Mouse (Mus musculus): ENCODE measurements at regions not wholly inside any gene's neighbourhood (a gene's known extent, or its start where the extent isn't known, plus 50 kb on each side); places are given as distances from the start of the nearest gene placed in this dataset.

- DNase-seq (ENCODE audit: low spot score): no peak
Observed at GRCm38 (mm10) chr1:89288921-89289320, 165.7 kb upstream of the Agap1 start.

- DNase-seq (ENCODE audit: low spot score): no peak
Observed at GRCm38 (mm10) chr1:89296691-89297090, 157.9 kb upstream of the Agap1 start.

DNA sequence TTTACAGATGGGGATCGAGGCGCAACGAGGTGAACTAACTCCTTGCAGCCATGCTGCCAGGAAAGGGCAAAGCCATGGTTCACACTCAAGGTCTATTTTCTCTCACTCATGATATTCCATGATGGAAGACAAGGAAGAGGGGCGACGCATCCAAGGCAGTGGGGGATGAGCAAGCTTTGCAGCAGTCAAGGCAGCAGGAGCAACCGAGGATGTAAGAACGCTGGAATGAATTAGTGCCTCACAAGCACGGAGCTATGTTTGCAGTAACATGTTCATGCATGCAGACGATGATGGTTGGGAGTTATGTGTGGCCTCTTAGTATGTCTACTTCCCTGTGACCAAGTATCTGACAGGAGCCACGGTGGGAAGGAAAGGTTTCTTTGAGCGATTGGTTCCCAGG, 156.8 kb upstream of the Agap1 start:
- no peak for DNase-seq (ENCODE audit: low spot score)

DNA sequence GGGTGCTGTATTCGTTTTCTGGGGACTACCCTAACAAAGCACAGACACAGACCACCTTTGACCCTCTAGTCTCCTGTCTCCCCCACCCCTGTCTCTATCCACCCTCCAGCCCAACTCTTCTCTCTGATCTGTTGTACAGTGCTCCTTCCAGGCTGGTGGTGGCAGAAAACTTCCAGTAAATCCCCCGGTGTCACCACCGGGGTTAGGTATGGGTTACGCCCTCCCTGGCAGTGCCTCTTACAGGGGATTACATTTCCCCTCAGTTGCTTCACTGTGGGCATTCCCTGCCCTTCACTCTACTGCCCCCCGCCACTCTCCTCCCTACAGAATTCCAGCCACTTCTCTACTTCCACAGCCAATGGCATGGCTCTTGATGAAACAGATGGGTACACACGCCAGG, 153.5 kb upstream of the Agap1 start:
- DNase-seq (ENCODE audit: low spot score): no peak

DNA sequence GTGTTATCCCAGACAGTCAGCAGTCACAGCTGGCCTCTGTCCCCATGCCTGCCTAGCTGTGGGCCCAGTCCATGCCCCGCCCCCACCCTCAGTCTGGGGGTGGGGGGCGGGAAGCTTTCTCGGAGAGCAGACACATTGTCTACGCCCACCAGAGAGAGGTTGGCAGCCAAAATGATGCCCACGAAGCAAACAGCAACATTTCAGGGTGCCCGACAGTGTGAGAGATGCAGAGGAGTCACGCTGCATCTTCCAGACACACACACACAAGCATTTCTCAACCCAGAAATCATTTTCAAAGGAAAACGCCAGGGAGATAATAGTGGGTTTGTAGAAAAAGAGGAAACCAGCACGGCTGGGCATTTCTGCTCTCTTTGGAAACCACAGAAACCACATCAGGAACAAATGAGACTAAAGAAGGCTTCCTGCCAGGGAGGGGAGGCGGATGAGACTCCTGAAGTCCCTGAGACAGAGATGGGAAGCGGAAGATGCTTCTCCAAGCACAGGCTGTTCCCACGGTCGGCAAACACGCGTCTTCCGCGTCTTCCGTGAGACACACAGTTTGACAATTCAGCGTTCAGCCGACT, 152.1 kb upstream of the Agap1 start:
- no peak for DNase-seq (ENCODE audit: low spot score)

DNA sequence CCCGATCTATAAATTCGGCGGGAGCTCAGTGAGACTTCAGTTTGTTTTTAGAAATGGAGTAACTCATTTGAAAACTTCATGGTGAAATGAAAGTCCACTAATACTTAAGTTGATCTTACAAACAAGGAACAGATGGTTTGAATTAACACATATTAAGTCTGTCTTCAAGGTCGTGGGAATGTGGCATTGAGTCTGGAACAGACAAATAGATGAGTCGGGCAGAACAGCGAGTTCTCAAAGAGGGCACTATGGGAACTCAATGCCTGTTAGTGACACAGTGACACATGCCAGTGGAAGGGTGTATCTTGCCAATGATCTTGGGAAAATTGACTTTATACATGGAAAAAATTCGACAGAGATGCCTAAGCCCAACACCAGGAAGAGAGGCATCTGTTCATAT, 149.4 kb upstream of the Agap1 start:
- no peak for DNase-seq (ENCODE audit: low spot score)

DNA sequence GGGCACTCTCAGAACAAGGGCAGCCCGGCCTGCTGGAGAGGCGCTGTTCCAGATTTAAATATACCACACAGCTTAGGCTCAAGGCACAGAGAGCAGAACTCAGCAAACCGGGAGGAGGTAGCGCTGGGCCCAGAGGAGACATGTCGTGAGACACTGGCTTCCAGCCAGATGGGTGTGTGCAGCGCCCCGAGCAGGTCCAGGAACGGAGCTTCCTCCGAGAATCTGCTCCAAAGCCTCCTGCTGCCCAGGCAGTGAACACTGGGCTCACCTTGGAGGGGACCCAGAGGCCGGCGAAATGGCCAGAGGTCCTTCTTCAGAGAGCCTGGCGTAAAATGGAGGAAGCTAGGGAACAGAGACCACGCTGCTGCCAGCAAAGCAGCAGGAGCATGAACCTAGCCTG, 145.8 kb upstream of the Agap1 start:
- DNase-seq (ENCODE audit: low spot score): no peak

DNA sequence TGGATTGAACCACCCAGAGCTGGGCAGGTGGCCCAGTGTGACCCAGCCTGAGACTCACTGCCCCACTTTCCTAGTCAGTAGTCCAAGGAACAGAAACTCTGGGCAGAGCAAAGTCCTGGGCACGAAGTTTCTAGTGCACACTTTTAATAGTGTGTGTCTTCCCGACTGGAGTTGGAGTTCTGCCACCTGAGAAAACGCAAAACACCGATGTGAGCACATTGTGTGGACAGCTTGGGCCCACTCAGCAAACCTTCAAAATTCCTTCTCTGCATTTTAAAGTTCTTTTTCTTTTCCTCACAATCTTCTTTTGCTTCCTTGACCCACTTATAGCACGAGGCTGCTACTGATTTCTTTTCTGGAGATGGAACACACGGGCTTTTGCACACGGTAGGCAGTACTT, 141.5 kb upstream of the Agap1 start:
- DNase-seq (ENCODE audit: low spot score): no peak

DNA sequence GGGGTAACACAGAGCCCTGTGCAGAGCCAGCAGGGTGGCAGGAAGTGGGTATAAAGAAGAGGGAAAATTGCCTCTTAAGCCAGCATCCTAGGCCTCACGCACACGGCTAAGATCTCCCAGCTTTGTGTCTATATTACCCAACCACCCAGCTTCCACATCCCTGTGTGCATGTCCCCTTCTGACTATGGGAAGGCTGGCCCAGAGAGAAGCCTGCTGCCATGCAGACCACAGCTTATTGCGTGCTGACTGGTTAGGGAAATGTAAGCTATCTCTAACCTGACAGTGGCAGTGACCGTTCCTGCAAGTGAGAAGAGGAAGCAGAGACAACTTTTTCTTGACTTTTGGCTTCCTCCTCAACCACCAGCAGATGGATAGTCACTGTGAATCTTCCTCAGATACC, 136.7 kb upstream of the Agap1 start:
- DNase-seq (ENCODE audit: low spot score): no peak

GRCm38 (mm10) chr1:89318663-89319062, 135.9 kb upstream of the Agap1 start:
- no peak for DNase-seq (ENCODE audit: low spot score)

GRCm38 (mm10) chr1:89322621-89323020, 132.0 kb upstream of the Agap1 start:
- no peak for DNase-seq (ENCODE audit: low spot score)

- peak; percentile 25 for DNase-seq (ENCODE audit: low spot score)
Observed at GRCm38 (mm10) chr1:89323091-89323490, 131.5 kb upstream of the Agap1 start.

- DNase-seq (ENCODE audit: low spot score): no peak
Observed at GRCm38 (mm10) chr1:89331352-89331751, 123.3 kb upstream of the Agap1 start.

- DNase-seq (ENCODE audit: low spot score): no peak
Observed at GRCm38 (mm10) chr1:89332676-89333075, 121.9 kb upstream of the Agap1 start.

- DNase-seq (ENCODE audit: low spot score): no peak
Observed at GRCm38 (mm10) chr1:89337861-89338260, 116.7 kb upstream of the Agap1 start.

GRCm38 (mm10) chr1:89342794-89343193, 111.8 kb upstream of the Agap1 start:
- DNase-seq (ENCODE audit: low spot score): no peak

- DNase-seq (ENCODE audit: low spot score): peak; percentile 19
Observed at GRCm38 (mm10) chr1:89344546-89344945, 110.1 kb upstream of the Agap1 start.

- DNase-seq (ENCODE audit: low spot score): no peak
Observed at GRCm38 (mm10) chr1:89347341-89347740, 107.3 kb upstream of the Agap1 start.

DNA sequence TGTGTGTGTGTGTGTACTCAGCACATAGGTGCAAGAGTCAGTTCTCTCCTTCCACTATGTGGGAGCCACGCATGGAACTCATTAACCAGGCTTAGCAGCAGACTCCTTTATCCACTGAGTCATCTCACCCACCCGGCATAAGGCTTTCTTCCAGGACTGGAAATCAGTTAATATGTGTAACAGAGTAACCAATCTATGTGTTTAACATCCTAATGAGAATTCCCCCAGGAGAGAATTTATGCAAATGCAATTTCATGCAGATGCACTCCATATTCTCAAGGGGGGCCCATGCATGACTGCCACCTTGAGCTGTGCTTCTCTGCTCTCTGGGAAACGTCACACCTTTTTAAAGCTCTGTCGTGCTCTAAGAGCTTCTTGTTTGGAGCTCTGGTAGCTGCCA, 101.7 kb upstream of the Agap1 start:
- no peak for DNase-seq (ENCODE audit: low spot score)

GRCm38 (mm10) chr1:89359257-89359656, 95.3 kb upstream of the Agap1 start:
- DNase-seq (ENCODE audit: low spot score): no peak

- DNase-seq (ENCODE audit: low spot score): no peak
Observed at GRCm38 (mm10) chr1:89364547-89365305, 89.9 kb upstream of the Agap1 start.

DNA sequence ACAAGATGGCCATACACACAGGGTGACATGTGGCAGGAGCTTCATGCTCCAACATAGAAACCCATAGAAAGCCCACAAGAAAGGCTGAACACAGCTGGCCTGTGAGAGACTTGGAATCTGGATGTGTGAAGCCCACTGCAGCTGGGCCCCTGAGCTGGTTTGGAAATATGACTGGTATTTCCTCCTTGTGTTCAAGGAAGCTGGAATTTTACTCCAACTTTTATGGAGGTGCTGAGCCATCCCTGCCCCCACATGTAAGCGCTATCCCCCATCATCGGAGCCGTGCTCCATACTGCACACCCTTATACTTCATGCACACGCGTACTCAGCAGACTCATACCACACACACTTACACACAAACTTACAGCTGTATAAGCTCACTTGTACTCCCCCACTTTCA, 87.7 kb upstream of the Agap1 start:
- no peak for DNase-seq (ENCODE audit: low spot score)

DNA sequence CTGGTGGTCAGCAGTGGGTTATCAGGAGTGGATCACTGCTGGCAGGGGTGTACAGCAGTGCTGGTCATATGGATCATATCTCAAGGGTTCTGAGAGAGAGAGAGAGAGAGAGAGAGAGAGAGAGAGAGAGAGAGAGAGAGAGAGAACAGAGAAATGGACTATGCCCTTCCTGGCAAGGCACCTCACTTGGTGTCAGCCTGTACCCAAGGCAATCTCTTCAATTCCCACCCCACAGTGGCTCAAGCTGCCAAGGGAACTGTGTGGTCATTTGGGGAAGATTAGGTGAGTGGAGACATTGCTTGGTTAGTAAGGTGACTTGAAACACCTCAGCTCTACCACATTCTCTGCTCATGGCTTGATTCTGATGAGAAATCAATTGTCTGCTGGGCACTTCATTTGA, 80.8 kb upstream of the Agap1 start:
- DNase-seq (ENCODE audit: low spot score): no peak

GRCm38 (mm10) chr1:89374271-89374670, 80.3 kb upstream of the Agap1 start:
- DNase-seq (ENCODE audit: low spot score): no peak
